Mouse (Mus musculus) embryonic facial prominence, embryonic 12.5 days (tissue): ENCODE data around the gene Kcnmb4. TPM values are rescaled to one million over a fixed set of nuclear protein-coding genes. Genes with fewer than 3 reads are reported as not detected.

Experiments
- ATAC-seq: fragments of 200-750 bp; cut with Nextera tagmentation; 2 replicates; pipeline ENCODE4 v1.8.0; 2017; ENCODE audit not compliant: insufficient number of reproducible peaks, insufficient read depth, low FRiP score, low TSS enrichment
- H3K27ac ChIP-seq: fragments of 300-500 bp; sonication (generic); 2 replicates; pipeline ENCODE4 v1.5.1; 2016; ENCODE audit warnings: mild to moderate bottlenecking
- H3K27me3 ChIP-seq: fragments of 300-500 bp; sonication (generic); 2 replicates; pipeline ENCODE4 v1.6.1; 2016; ENCODE audit warnings: mild to moderate bottlenecking, moderate library complexity
- H3K36me3 ChIP-seq: fragments of 300-500 bp; sonication (generic); 2 replicates; pipeline ENCODE4 v1.6.1; 2016; ENCODE audit warnings: mild to moderate bottlenecking
- H3K4me1 ChIP-seq: fragments of 300-500 bp; sonication (generic); 2 replicates; pipeline ENCODE4 v1.6.1; 2016
- H3K4me2 ChIP-seq: fragments of 300-500 bp; sonication (generic); replicated peaks from 2 replicates; pipeline ENCODE4 v1.6.1; 2016; ENCODE audit warnings: mild to moderate bottlenecking, moderate library complexity
- H3K4me3 ChIP-seq: fragments of 300-500 bp; sonication (generic); 2 replicates; pipeline ENCODE4 v1.5.1; 2016; ENCODE audit warnings: mild to moderate bottlenecking
- H3K9ac ChIP-seq: fragments of 300-500 bp; sonication (generic); 2 replicates; pipeline ENCODE4 v1.6.1; 2016; ENCODE audit warnings: mild to moderate bottlenecking, moderate library complexity
- H3K9me3 ChIP-seq: fragments of 300-500 bp; sonication (generic); 2 replicates; pipeline ENCODE4 v1.6.1; 2016; ENCODE audit warnings: mild to moderate bottlenecking, moderate library complexity
- WGBS: fragments of 180-500 bp; shearing (Covaris S2); methylation state at CpG from one replicate; pipeline ENCODE4 v1.1.7; 2016; 5-methylcytosine and 5-hydroxymethylcytosine counted together
- polyA plus RNA-seq: library from polyadenylated mRNA; unstranded; fragments of >200 nt; fragmentation: Nextera tagmentation; extraction: Ambion mirVana; gene quantifications from 2 replicates; pipeline ENCODE4 v1.2.1, GENCODE M21; 2016

Gene Kcnmb4
- polyA plus RNA-seq, 1 experiment from 2014 or later, result 16.1 TPM

DNA sequence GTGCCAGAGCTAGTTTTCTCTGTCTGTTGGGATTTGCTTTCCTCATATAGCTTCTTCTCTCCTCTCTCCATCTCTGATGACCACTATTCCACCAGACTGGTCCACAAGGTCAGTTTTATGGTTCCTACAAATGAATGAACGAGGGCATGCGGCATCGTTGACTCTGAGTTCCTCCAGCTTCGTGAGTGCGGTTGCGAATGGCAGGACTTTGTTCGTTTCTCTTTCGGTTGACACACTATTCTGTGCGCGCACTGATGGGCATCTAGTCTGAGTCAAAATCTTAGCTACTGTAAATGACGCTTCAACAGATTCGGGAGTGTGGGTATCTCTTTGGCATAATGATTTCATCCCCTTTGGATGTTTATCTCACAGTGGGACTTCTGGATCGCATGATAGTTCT, 76.7 kb downstream of the Kcnmb4 start:
- Histone ChIP-seq H3K9ac (no peak overlapping the region), H3K27ac (no peak overlapping the region), H3K4me3 (no peak overlapping the region), H3K9me3 (no peaks in the 10 kb centered on the region), H3K36me3 (no peaks in the 10 kb centered on the region), H3K4me2 (no peak overlapping the region), H3K4me1 (0 out of 2 replicates have a peak, but pooled peaks cover 4% of the 10 kb centered on the region), H3K27me3 (no peaks in the 10 kb centered on the region)
- 87% methylated on average over 13 of the region's 13 CpGs for WGBS
- ATAC-seq, result no peak

DNA sequence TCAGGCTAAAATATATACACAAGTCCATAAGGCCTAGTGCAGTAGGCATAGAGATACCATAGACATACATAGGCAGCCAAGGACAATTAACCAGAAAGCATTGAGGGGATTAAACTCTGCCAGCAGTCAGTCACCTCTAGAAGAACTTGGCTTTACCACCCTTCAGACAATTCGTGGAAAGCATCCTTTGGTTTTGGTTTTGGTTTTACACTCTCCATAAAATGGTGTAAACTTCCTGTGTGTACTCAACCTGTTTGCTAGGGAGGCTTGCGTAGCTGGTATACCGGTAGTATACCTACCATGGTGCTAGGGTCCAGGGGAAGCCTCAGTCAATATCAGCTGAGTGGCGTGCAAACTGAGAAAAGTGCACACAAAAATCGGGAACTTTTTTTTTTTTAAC, 77.4 kb downstream of the Kcnmb4 start:
- no peak for ATAC-seq
- Histone ChIP-seq H3K4me1 (0 out of 2 replicates have a peak, but pooled peaks cover 4% of the 10 kb centered on the region), H3K36me3 (no peaks in the 10 kb centered on the region), H3K4me2 (no peak overlapping the region), H3K27ac (no peak overlapping the region), H3K4me3 (no peak overlapping the region), H3K9ac (no peak overlapping the region), H3K27me3 (no peaks in the 10 kb centered on the region), H3K9me3 (no peaks in the 10 kb centered on the region)
- WGBS, result 82% methylated on average over 5 of the region's 5 CpGs

GRCm38 (mm10) chr10:116394585-116394984, 79.1 kb downstream of the Kcnmb4 start:
- H3K36me3 ChIP-seq, result no peaks in the 10 kb centered on the region
- H3K4me3 ChIP-seq, result no peak overlapping the region
- no peak overlapping the region for H3K4me2 ChIP-seq
- H3K27ac ChIP-seq, result no peak overlapping the region
- ATAC-seq, result no peak
- 26% methylated on average over 4 of the region's 4 CpGs for WGBS
- no peak overlapping the region for H3K9ac ChIP-seq
- 0 out of 2 replicates have a peak, but pooled peaks cover 4% of the 10 kb centered on the region for H3K4me1 ChIP-seq
- H3K9me3 ChIP-seq, result no peaks in the 10 kb centered on the region
- H3K27me3 ChIP-seq, result no peaks in the 10 kb centered on the region

DNA sequence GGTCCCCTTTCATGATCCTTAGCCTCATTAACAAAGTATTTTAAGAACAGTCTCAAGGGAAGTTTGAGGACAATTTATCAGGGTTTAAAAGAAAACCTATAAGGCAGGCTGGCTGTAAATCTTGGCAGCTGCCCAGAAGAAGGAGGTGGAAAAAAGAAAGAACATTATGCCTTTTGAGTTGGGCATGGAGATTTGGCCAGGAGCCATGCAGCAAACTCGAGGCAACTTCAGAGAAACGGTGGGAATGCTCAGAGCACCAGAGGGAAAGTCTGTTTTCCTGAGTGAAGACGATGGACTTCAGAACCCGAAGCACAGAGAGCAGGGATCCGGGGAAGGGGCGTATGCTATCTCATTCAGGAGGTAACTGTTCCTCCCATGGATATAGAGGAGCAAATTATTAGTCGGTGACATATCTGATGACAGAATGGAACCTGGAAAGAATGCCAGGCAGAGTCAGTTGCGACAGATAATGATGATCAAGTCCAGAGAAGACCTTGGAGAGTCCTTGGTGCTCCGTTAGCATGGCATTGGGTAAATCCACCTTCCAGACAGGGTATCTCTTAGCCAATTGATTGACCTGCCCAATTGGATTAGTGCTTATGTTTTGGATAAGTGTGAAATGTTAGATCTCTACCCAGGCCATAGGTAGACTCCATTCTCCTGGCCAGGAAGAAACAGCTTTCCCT, 79.7 kb downstream of the Kcnmb4 start:
- H3K9me3 ChIP-seq, result no peaks in the 10 kb centered on the region
- ATAC-seq, result no peak
- 0 out of 2 replicates have a peak, but pooled peaks cover 4% of the 10 kb centered on the region for H3K4me1 ChIP-seq
- H3K27me3 ChIP-seq, result no peaks in the 10 kb centered on the region
- no peaks in the 10 kb centered on the region for H3K36me3 ChIP-seq
- no peak overlapping the region for H3K27ac ChIP-seq
- no peak overlapping the region for H3K4me2 ChIP-seq
- H3K9ac ChIP-seq, result no peak overlapping the region
- H3K4me3 ChIP-seq, result no peak overlapping the region
- 74% methylated on average over 9 of the region's 9 CpGs for WGBS

DNA sequence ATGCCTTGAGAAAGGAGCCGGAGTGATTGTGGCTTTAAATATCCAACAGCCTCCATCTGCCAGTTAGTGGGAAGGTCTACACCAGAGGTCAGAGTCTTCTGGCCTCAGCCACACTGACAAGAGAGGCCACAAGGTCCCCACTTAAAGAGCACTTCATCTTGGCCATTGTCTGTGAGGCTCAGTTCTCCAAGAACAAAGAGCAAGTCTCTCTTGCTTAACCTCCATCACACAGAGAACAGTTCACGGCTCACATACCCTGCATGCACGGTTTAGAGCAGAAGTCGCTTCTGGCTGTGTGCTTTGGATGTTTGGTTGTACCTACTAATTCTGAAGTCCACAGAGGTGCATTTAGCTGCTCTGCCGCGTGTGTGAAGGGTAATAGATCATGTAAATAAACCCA, 84.8 kb downstream of the Kcnmb4 start:
- Histone ChIP-seq H3K4me3 (no peak overlapping the region), H3K27me3 (no peaks in the 10 kb centered on the region), H3K4me2 (no peak overlapping the region), H3K9ac (no peak overlapping the region), H3K9me3 (no peaks in the 10 kb centered on the region), H3K4me1 (0 out of 2 replicates have a peak, but pooled peaks cover 5% of the 10 kb centered on the region), H3K27ac (no peak overlapping the region), H3K36me3 (no peaks in the 10 kb centered on the region)
- ATAC-seq, result no peak
- WGBS, result 63% methylated on average over 6 of the region's 6 CpGs

DNA sequence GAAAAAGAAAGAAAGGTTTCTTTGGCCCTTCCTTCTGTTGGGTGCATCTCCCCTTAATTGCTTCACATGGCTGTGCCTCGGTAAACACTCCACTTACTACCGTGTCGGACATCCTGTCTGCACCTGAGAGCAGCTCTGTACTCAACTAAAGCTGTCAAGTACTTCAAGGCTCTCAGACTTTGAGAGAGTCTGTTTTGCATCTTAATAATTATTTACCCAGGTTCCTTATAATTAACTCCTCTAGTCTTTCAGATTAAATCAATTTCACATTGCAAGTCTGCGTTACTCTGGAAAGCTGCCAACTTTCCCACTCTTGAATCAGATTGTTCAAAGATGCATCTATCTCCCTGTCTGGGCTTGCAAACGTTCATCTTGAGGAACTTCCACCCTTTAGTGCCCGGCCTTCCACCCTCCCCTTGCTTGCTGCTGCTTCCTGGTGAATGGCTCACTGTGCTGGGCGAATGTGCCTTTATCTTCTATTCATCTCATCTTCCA, 87.2 kb downstream of the Kcnmb4 start:
- 0 out of 2 replicates have a peak, but pooled peaks cover 5% of the 10 kb centered on the region for H3K4me1 ChIP-seq
- no peak overlapping the region for H3K4me3 ChIP-seq
- no peaks in the 10 kb centered on the region for H3K9me3 ChIP-seq
- no peak overlapping the region for H3K4me2 ChIP-seq
- no peaks in the 10 kb centered on the region for H3K36me3 ChIP-seq
- no peaks in the 10 kb centered on the region for H3K27me3 ChIP-seq
- WGBS, result 39% methylated on average over 7 of the region's 7 CpGs
- no peak for ATAC-seq
- no peak overlapping the region for H3K9ac ChIP-seq
- H3K27ac ChIP-seq, result no peak overlapping the region

- H3K9ac ChIP-seq, result no peak overlapping the region
- no peak for ATAC-seq
- no peak overlapping the region for H3K4me2 ChIP-seq
- no peaks in the 10 kb centered on the region for H3K9me3 ChIP-seq
- 71% methylated on average over 4 of the region's 4 CpGs for WGBS
- H3K27me3 ChIP-seq, result no peaks in the 10 kb centered on the region
- H3K4me1 ChIP-seq, result 0 out of 2 replicates have a peak, but pooled peaks cover 5% of the 10 kb centered on the region
- H3K4me3 ChIP-seq, result no peak overlapping the region
- H3K36me3 ChIP-seq, result no peaks in the 10 kb centered on the region
- no peak overlapping the region for H3K27ac ChIP-seq
These were observed 89.3 kb downstream of the Kcnmb4 start for GRCm38 (mm10) chr10:116384401-116384800.

DNA sequence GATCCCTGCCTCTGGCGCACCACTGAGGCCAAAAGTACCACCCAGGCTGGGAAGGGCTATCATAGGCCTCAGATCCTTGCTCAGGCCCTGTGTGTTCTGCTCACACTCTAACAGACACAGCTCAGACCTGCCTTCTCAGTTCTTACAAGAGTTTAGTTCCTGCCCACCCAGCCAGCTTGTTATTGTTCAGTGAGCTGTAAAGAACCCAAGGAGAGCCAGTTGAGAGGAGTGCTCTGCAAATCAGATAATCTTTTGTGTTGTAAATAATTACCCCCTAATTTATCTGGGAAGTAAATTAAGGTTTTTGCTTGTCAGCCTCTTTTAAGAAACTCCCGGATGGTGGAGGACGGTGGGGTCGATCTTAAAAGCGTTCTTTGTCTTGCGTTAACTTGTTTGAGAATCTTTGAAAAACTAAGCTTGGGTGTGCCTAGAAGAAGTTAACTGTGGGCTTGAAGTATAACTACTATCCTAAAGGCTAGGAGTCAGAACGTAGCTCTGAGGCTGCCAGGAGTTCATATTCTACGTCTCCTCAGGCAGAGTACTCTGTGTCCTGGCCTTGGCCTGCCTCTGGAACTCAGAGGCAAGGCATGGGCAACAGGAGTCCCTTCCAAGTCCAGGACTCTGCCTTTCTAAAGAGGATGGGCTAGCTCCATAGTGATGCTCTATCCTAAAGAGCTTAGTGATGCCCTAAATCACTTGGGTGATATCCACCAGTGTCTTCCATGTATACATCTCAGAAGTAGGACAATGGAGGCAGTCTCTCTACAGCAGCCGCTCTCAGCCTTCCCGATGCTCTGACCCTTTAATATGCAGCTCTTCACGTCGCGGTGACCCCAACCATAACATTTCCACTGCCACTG, 90.6 kb downstream of the Kcnmb4 start:
- no peaks in the 10 kb centered on the region for H3K9me3 ChIP-seq
- no peak overlapping the region for H3K4me2 ChIP-seq
- no peak overlapping the region for H3K27ac ChIP-seq
- H3K36me3 ChIP-seq, result no peaks in the 10 kb centered on the region
- 0 out of 2 replicates have a peak, but pooled peaks cover 5% of the 10 kb centered on the region for H3K4me1 ChIP-seq
- H3K4me3 ChIP-seq, result no peak overlapping the region
- no peak for ATAC-seq
- no peak overlapping the region for H3K9ac ChIP-seq
- H3K27me3 ChIP-seq, result no peaks in the 10 kb centered on the region
- WGBS, result 57% methylated on average over 13 of the region's 13 CpGs

DNA sequence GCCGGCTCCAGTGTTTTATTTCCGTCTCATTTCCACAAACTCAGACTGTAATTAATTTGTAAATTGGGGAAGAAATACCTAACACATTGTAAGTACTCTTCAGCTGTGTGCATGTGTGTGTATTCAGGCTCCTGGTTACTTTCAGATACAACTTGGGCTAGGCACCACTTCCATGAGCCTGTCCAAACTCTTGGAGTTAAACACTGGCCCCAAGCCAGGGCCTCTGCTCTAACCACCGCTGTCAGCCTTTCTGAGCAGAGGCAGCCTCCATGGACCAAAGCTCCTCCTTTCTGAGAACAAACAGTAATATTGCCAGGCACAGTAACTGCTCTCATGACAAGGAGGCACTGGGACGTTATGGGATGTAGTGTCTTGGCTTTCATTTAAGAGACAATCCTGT, 96.8 kb downstream of the Kcnmb4 start:
- H3K9ac ChIP-seq, result no peak overlapping the region
- no peaks in the 10 kb centered on the region for H3K27me3 ChIP-seq
- H3K4me3 ChIP-seq, result no peak overlapping the region
- no peaks in the 10 kb centered on the region for H3K4me1 ChIP-seq
- no peaks in the 10 kb centered on the region for H3K9me3 ChIP-seq
- no peak overlapping the region for H3K4me2 ChIP-seq
- no peak for ATAC-seq
- H3K27ac ChIP-seq, result no peak overlapping the region
- H3K36me3 ChIP-seq, result no peaks in the 10 kb centered on the region
- WGBS, result 86% methylated on average over 4 of the region's 4 CpGs

GRCm38 (mm10) chr10:116374111-116374510, 99.6 kb downstream of the Kcnmb4 start:
- Histone ChIP-seq H3K4me1 (no peaks in the 10 kb centered on the region), H3K4me2 (no peak overlapping the region), H3K9ac (no peak overlapping the region), H3K4me3 (no peak overlapping the region), H3K27ac (no peak overlapping the region), H3K9me3 (no peaks in the 10 kb centered on the region), H3K27me3 (no peaks in the 10 kb centered on the region), H3K36me3 (no peaks in the 10 kb centered on the region)
- no peak for ATAC-seq
- 92% methylated on average over 6 of the region's 6 CpGs for whole genome bisulfite sequencing

- Histone ChIP-seq H3K36me3 (no peaks in the 10 kb centered on the region), H3K9me3 (no peaks in the 10 kb centered on the region), H3K4me3 (no peak overlapping the region), H3K27me3 (no peaks in the 10 kb centered on the region), H3K4me1 (no peaks in the 10 kb centered on the region), H3K27ac (peak overlapping the region; percentile 36; the same call in 1 of the 2 replicates), H3K9ac (no peak overlapping the region), H3K4me2 (no peak overlapping the region)
- 50% methylated on average over 6 of the region's 6 CpGs for WGBS
- ATAC-seq, result no peak
These were observed 102.5 kb downstream of the Kcnmb4 start for GRCm38 (mm10) chr10:116370991-116371725.
